Mouse (Mus musculus): Measurements from ENCODE around the gene Olfr38. TPM values are rescaled to one million over a fixed set of nuclear protein-coding genes. Genes with fewer than 3 reads are reported as not detected.

The Olfr38 gene
- total RNA-seq (2022), result not detected

DNA sequence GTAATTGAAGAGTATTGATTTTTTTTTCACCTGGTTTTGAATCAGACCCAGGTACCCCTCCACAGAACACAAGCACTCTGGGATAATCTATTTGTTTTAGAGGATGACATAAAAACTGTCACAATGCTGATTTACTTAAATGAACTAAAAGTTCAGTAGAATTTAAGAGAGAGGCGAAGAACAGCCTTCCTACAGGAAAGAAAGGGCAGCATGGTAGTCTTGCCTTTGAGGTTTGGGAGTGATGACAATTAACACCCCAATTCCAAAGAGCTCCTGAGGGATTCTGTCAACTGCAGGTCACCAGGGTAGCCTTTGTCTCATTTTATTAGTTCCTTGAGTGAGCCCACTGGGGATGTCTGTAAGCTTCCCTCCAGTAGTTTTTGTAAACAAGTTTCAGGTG is at the start of gene Olfr38:
Gene Olfr38, plus strand, starts transcription at position 301 of the 400 bp plus-strand sequence.
- DNase-seq (ENCODE audit: low spot score in 2 of 2), result no peak

GRCm38 (mm10) chr6:42709291-42710211 is 46.7 kb upstream of the Olfr38 start, which contains the start of gene Tcaf1:
TSS of gene Tcaf1 (minus strand) at chr6:42710088.
- DNase-seq (ENCODE audit: low spot score in 2 of 2), result peak; percentile 91 to 92

DNA sequence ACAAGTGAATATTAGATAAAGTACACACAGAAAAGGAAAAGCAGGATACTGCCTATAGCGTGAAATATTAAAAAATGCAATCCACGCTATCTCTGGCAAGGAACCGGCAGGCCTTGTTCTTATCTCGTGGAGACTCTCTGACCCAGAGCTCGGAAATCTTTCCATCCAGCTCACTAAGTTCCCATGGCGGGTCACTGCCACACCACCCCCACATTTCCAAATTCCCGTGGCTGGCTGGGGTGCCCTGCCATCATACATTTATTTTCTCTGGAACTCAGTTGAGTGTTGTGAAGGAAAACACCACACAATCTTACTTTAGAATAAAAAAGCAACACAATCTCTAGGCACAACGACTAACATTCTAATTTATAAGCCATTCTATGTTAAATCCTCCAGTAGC is 41.5 kb upstream of the Olfr38 start:
- DNase-seq (ENCODE audit: low spot score in 2 of 2), result no peak

DNA sequence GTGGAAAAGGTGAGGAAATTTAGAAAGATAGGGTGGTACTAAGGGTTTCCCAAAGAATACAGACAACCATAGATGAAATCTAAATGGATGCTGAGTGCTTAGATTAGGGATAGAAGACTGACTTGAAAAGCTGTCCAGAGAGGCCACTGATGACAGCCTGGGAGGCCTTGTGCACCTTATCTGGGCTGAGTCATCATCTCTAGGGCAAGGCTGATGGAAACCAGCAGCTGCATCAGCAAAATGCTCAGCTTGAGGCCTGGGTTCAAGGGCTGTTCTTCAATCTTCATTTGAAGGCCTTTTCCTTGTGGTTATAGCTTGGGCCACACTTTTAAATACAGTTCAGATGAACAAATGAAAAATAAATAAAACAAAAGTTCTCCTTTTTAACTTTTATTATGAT is 38.2 kb upstream of the Olfr38 start:
- no peak for DNase-seq (ENCODE audit: low spot score in 2 of 2)

DNA sequence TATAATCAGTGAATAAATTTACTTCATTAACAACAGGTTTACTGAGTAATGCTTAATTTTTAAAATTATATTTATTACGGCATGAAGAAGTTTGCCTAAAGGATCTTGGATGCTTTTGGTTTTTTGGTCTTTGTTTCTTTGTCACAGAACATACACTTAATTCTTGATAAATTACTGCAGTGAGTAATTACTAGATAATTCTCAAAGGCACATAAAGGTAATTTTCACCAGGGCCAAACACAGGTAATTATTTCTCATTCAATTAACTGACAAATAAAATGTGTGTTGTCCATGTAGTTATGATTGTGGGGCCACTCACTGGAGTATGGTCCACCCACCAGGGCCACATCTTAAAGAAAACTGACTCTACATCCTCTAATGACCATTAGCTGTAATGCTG is 17.1 kb upstream of the Olfr38 start, which contains the start of gene Olfr453:
Gene Olfr453, plus strand, starts transcription at position 301 of the 400 bp plus-strand sequence.
- no peak for DNase-seq (ENCODE audit: low spot score in 2 of 2)

DNA sequence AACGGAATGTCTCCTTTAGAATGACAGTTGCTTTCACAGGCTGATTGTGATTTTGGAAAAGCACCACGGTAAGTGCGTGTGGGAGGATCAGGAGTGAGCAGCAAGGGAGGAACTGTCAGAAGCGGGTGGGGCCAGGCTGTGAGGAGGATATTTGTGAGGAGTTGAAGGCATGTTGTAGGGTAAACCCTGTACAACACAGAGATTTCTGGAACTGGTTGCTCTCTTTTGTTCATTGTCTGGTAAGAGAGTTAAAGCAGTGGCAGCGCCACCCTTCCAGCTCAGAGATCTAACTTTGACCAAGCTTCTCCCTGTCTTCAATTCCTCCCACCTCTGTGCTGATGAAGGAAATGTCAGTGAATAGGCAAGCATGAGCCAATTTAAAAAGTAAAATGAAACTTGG is 13.9 kb upstream of the Olfr38 start:
- DNase-seq (ENCODE audit: low spot score in 2 of 2), result no peak

DNA sequence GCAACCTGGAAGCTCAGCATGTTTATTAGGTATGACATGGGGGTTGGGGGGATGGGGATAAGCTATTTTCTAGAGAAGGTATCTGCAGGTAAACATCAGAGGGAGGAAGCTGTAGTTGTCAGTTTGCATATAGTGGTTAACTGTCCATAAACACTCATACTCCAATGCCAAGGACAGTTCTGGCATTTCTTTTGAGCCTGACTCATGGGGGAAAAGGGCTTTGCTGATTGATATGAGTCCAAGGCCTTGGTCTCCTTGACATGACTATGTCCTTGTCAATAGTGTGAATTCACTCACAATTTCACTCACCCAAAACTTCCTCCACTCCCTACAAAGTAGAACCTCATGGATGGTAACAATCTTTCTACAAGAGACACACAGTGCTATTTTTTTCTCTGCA is 8.4 kb upstream of the Olfr38 start:
- no peak for DNase-seq (ENCODE audit: low spot score in 2 of 2)

- DNase-seq (ENCODE audit: low spot score in 2 of 2), result no peak
Measured at GRCm38 (mm10) chr6:42777066-42777465, 20.9 kb downstream of the Olfr38 start.

GRCm38 (mm10) chr6:42784793-42785192 is 28.6 kb downstream of the Olfr38 start, which contains the start of gene Olfr452:
TSS of gene Olfr452 (plus strand) at chr6:42785093.
- DNase-seq (ENCODE audit: low spot score in 2 of 2), result no peak

GRCm38 (mm10) chr6:42790247-42790948 is 34.2 kb downstream of the Olfr38 start:
- DNase-seq (ENCODE audit: low spot score in 2 of 2), result no peak

DNA sequence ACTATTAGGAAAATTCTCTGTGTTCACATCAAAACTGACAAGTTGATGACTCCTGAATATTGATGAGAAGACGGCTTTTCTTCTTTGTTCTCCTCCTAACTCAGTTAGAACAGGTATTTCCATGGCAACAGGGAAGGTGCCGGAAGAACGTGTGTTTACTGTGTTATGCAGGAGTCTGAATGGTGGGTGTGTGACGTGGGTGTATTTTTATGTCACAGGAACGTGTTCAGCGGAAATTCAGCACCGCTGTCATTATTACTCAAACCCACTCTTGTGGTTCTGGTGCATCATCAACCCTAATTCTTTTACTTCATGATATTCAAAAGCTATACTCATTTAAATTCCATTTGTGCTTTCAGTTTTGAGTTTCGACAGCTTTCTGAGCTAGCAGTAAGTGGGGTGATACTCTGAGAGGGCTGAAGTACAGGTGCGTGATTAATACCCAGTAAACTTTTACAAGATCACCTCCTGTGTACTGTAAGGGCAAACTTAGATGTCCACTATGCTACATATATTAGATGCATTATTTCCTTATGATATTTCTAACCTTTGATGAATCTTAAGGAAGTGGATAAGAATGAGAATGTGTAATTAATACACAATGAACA is 34.8 kb downstream of the Olfr38 start:
- no peak for DNase-seq (ENCODE audit: low spot score in 2 of 2)

- DNase-seq (ENCODE audit: low spot score in 2 of 2), result no peak
Measured at GRCm38 (mm10) chr6:42794982-42795381, 38.8 kb downstream of the Olfr38 start.

DNA sequence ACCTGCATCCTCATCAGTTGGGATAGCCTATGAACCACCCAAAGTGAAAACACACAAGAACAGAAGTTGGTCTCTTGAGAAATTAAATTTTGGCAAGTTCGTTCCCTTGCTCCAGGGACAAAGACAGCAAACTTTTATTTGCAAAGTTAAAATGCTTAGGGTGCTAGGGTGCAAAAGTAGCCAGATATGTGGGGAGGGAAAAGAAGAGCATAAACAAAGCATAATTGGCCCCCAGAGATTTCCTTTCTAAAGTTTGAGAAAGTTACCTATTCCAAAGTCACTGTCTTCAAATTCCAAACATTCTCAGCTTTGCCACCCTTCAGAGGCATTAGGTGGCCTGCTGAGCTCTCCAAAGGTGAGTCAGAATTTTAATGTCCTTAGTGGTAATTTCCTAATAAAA is 55.4 kb downstream of the Olfr38 start, which contains the start of gene Olfr450:
Gene Olfr450, plus strand, starts transcription at position 301 of the 400 bp plus-strand sequence.
- no peak for DNase-seq (ENCODE audit: low spot score in 2 of 2)

Other genes with a start within 250 kb of the Olfr38 start
- not detected for gene Olfr455, start 208.8 kb upstream of the Olfr38 start, total RNA-seq (2022)
- gene Tcaf3, start 158.7 kb upstream of the Olfr38 start, total RNA-seq (2022), result not detected
- gene Tcaf2, start 111.2 kb upstream of the Olfr38 start, total RNA-seq (2022), result 1 to 10 TPM in 1 of 4 experiments, under 1 TPM in 3; 0.74 to 1.1 (median 0.89) TPM
- gene Tcaf1, start 46.3 kb upstream of the Olfr38 start, total RNA-seq (2022), result 100 to 1,000 TPM; 192 to 236 (median 213) TPM
- not detected for gene Olfr453, start 17.0 kb upstream of the Olfr38 start, total RNA-seq (2022)
- not detected for gene Olfr452, start 28.7 kb downstream of the Olfr38 start, total RNA-seq (2022)
- not detected for gene Olfr450, start 55.5 kb downstream of the Olfr38 start, total RNA-seq (2022)
- gene Olfr449, start 78.0 kb downstream of the Olfr38 start, total RNA-seq (2022), result not detected
- gene Olfr448, start 134.0 kb downstream of the Olfr38 start, total RNA-seq (2022), result not detected
- gene Olfr447, start 152.5 kb downstream of the Olfr38 start, total RNA-seq (2022), result not detected
- under 1 TPM in 1 of 4 experiments, not detected in 3; 0.43 TPM for gene Olfr446, start 165.0 kb downstream of the Olfr38 start, total RNA-seq (2022)
- gene Olfr444, start 192.7 kb downstream of the Olfr38 start, total RNA-seq (2022), result not detected